Mouse (Mus musculus): ENCODE results near the gene Ctnnbl1. TPM values are rescaled to one million over a fixed set of nuclear protein-coding genes. Genes with fewer than 3 reads are reported as not detected.

The Ctnnbl1 gene
- polyA plus RNA-seq (2012; rRNA removed), result 43.0 and 43.5 TPM in 2 replicates

GRCm38 (mm10) chr2:157736854-157737850 is at the start of gene Ctnnbl1:
TSS of gene Ctnnbl1 (plus strand) at chr2:157737401.

GRCm38 (mm10) chr2:157914105-157914764 is 177.0 kb downstream of the Ctnnbl1 start, which contains the start of gene Vstm2l:
TSS of gene Vstm2l (plus strand) at chr2:157914653.

Other genes with a start within 250 kb of the Ctnnbl1 start
- gene Nnat, start 177.3 kb upstream of the Ctnnbl1 start, polyA plus RNA-seq (2012; rRNA removed), result 5,600 and 5,894 TPM in 2 replicates
- 211 TPM in 2 replicates for gene Blcap, start 166.1 kb upstream of the Ctnnbl1 start, polyA plus RNA-seq (2012; rRNA removed)
- gene Vstm2l, start 177.3 kb downstream of the Ctnnbl1 start, polyA plus RNA-seq (2012; rRNA removed), result 86.6 and 93.9 TPM in 2 replicates